13 mouse cellular contexts compared by ENCODE assay signal in genomic region chr13:104030956-104031355, GRCm38 (mm10).
"Had no signal": no experiment of that assay in that cellular context is flagged by ENCODE, and none has a peak within 500 bp of the region (broad histone marks: within the 10 kb centered on the region; RNA-seq: fewer than 3 reads in every experiment).

No protein-coding gene starts in this region.

- H3K27me3 ChIP-seq: lung, embryonic 15.5 days; megakaryocyte, embryonic 14.5 days; midbrain, embryonic 13.5 days; midbrain, embryonic 15.5 days had no signal

- H3K9me3 ChIP-seq: lung, embryonic 15.5 days; megakaryocyte, embryonic 14.5 days; midbrain, embryonic 13.5 days; midbrain, embryonic 15.5 days; neural tube, embryonic 12.5 days had no signal

- H3K4me2 ChIP-seq: lung, embryonic 15.5 days; midbrain, embryonic 11.5 days; midbrain, embryonic 13.5 days; midbrain, embryonic 15.5 days; neural tube, embryonic 12.5 days had no signal

- H3K4me3 ChIP-seq: lung, embryonic 15.5 days; megakaryocyte, embryonic 14.5 days; midbrain, embryonic 13.5 days; midbrain, embryonic 15.5 days; neural tube, embryonic 12.5 days had no signal

- ATAC-seq: lung, postnatal 0 days had no signal

- H3K36me3 ChIP-seq: lung, embryonic 15.5 days; neural tube, embryonic 12.5 days had no signal

- H3K27ac ChIP-seq: midbrain, embryonic 13.5 days; midbrain, embryonic 15.5 days; neural tube, embryonic 12.5 days had no signal

- DNase-seq: lung, postnatal 14 days; lung, postnatal 36 days; right cerebral cortex, postnatal 14 days; thymus, adult 18-20 months; thymus, postnatal 14 days; thymus, postnatal 36 days had no signal

- H3K9ac ChIP-seq: lung, embryonic 15.5 days; midbrain, embryonic 13.5 days; midbrain, embryonic 15.5 days; neural tube, embryonic 12.5 days had no signal
